Mouse (Mus musculus) liver, embryonic 13.5 days (tissue): ENCODE results near the gene Gm815. TPM values are rescaled to one million over a fixed set of nuclear protein-coding genes. Genes with fewer than 3 reads are reported as not detected.

Experiments used
- ATAC-seq: fragments of 200-750 bp; cut with Nextera tagmentation; 2 replicates; pipeline ENCODE4 v1.8.0; 2017; ENCODE audit warnings: low read depth, mild to moderate bottlenecking, moderate number of reproducible peaks, moderate library complexity
- DNase-seq: peaks from one replicate; pipeline ENCODE4 v3.0.0; 2022
- H3K27ac ChIP-seq: fragments of 300-500 bp; sonication (generic); 2 replicates; pipeline ENCODE4 v1.5.1; 2015; ENCODE audit warnings: moderate library complexity, mild to moderate bottlenecking, inconsistent platforms
- H3K27me3 ChIP-seq: fragments of 300-500 bp; sonication (generic); 2 replicates; pipeline ENCODE4 v1.6.1; 2015; ENCODE audit warnings: mild to moderate bottlenecking, inconsistent platforms
- H3K36me3 ChIP-seq: fragments of 300-500 bp; sonication (generic); 2 replicates; pipeline ENCODE4 v1.6.1; 2015; ENCODE audit warnings: mild to moderate bottlenecking, inconsistent platforms
- H3K4me1 ChIP-seq: fragments of 300-500 bp; sonication (generic); replicated peaks from 2 replicates; pipeline ENCODE4 v1.6.1; 2015; ENCODE audit warnings: inconsistent platforms
- H3K4me2 ChIP-seq: fragments of 300-500 bp; sonication (generic); 2 replicates; pipeline ENCODE4 v1.6.1; 2015; ENCODE audit warnings: inconsistent platforms, mild to moderate bottlenecking, moderate library complexity
- H3K4me3 ChIP-seq: fragments of 300-500 bp; sonication (generic); replicated peaks from 2 replicates; pipeline ENCODE4 v1.5.1; 2015; ENCODE audit warnings: mild to moderate bottlenecking, inconsistent platforms
- H3K9ac ChIP-seq: fragments of 300-500 bp; sonication (generic); 2 replicates; pipeline ENCODE4 v1.6.1; 2015; ENCODE audit warnings: mild to moderate bottlenecking, inconsistent platforms
- H3K9me3 ChIP-seq: fragments of 300-500 bp; sonication (generic); replicated peaks from 2 replicates; pipeline ENCODE4 v1.6.1; 2016; ENCODE audit warnings: inconsistent platforms
- WGBS: fragments of 180-500 bp; shearing (Covaris S2); methylation state at CpG from one replicate; pipeline ENCODE4 v1.1.7; 2015; ENCODE audit not compliant: insufficient replicate concordance; 5-methylcytosine and 5-hydroxymethylcytosine counted together
- polyA plus RNA-seq: library from polyadenylated mRNA; unstranded; fragments of >200 nt; fragmentation: Nextera tagmentation; extraction: Ambion mirVana; gene quantifications from 2 replicates; pipeline ENCODE4 v1.2.1, GENCODE M21; 2015

Gene Gm815
- polyA plus RNA-seq: not detected in 2 replicates

- Histone ChIP-seq H3K4me3 (no peak within 1 kb of the TSS), H3K36me3 (no peaks in the 10 kb centered on the region), H3K4me1 (no peaks in the 10 kb centered on the region), H3K27ac (no peak within 1 kb of the TSS), H3K4me2 (no peak within 1 kb of the TSS), H3K27me3 (no peaks in the 10 kb centered on the region), H3K9ac (no peak within 1 kb of the TSS), H3K9me3 (no peaks in the 10 kb centered on the region)
- ATAC-seq (no peak), DNase-seq (no peak)
- WGBS: 58% methylated on average over 6 of the region's 6 CpGs
These were observed at the start of gene Gm815 for GRCm38 (mm10) chr19:26885616-26886015. TSS of gene Gm815 (plus strand) at chr19:26885881.

- Histone ChIP-seq H3K4me2 (no peak overlapping the region), H3K4me1 (no peaks in the 10 kb centered on the region), H3K27ac (no peak overlapping the region), H3K9me3 (no peaks in the 10 kb centered on the region), H3K27me3 (no peaks in the 10 kb centered on the region), H3K36me3 (no peaks in the 10 kb centered on the region), H3K9ac (no peak overlapping the region), H3K4me3 (no peak overlapping the region)
- DNase-seq (no peak), ATAC-seq (no peak)
- WGBS: 49% methylated on average over 1 of the region's 1 CpGs
These were observed 48.1 kb upstream of the Gm815 start for GRCm38 (mm10) chr19:26837626-26838025.

- Histone ChIP-seq H3K36me3 (no peaks in the 10 kb centered on the region), H3K4me3 (no peak overlapping the region), H3K27me3 (no peaks in the 10 kb centered on the region), H3K9me3 (no peaks in the 10 kb centered on the region), H3K27ac (no peak overlapping the region), H3K9ac (no peak overlapping the region), H3K4me1 (peaks cover 4% of the 10 kb centered on the region; the same call in 1 of the 2 replicates), H3K4me2 (no peak overlapping the region)
- no peak for ATAC-seq
- DNase-seq: no peak
- 74% methylated on average over 6 of the region's 6 CpGs for WGBS
These were observed 41.8 kb upstream of the Gm815 start for GRCm38 (mm10) chr19:26843896-26844295.

GRCm38 (mm10) chr19:26844813-26845212 lies 40.9 kb upstream of the Gm815 start:
- H3K27me3 ChIP-seq: no peaks in the 10 kb centered on the region
- no peaks in the 10 kb centered on the region for H3K9me3 ChIP-seq
- H3K36me3 ChIP-seq: no peaks in the 10 kb centered on the region
- ATAC-seq: no peak
- DNase-seq: no peak
- 38% methylated on average over 8 of the region's 8 CpGs for WGBS
- peak overlapping the region; percentile 54 for H3K4me2 ChIP-seq
- H3K27ac ChIP-seq: no peak overlapping the region
- no peak overlapping the region for H3K9ac ChIP-seq
- H3K4me3 ChIP-seq: no peak overlapping the region
- peaks cover 4% of the 10 kb centered on the region; the same call in 1 of the 2 replicates for H3K4me1 ChIP-seq

GRCm38 (mm10) chr19:26845276-26846016 lies 40.2 kb upstream of the Gm815 start:
- peaks cover 4% of the 10 kb centered on the region; the same call in 1 of the 2 replicates for H3K4me1 ChIP-seq
- no peaks in the 10 kb centered on the region for H3K36me3 ChIP-seq
- ATAC-seq (peak; percentile 66), DNase-seq (peak; percentile 63)
- peak overlapping the region; percentile 54 for H3K4me2 ChIP-seq
- H3K9ac ChIP-seq: 0 out of 2 replicates have a peak overlapping the region, but pooled peaks have one; percentile 33
- H3K27me3 ChIP-seq: no peaks in the 10 kb centered on the region
- H3K9me3 ChIP-seq: no peaks in the 10 kb centered on the region
- WGBS: 2% methylated on average over 16 of the region's 16 CpGs
- H3K4me3 ChIP-seq: peak overlapping the region; percentile 54
- H3K27ac ChIP-seq: no peak overlapping the region

- no peak for ATAC-seq
- peak overlapping the region; percentile 54 for H3K4me2 ChIP-seq
- no peaks in the 10 kb centered on the region for H3K27me3 ChIP-seq
- H3K27ac ChIP-seq: no peak overlapping the region
- WGBS: 4% methylated on average over 1 of the region's 1 CpGs
- H3K4me1 ChIP-seq: peaks cover 4% of the 10 kb centered on the region; the same call in 1 of the 2 replicates
- H3K9me3 ChIP-seq: no peaks in the 10 kb centered on the region
- DNase-seq: no peak
- H3K4me3 ChIP-seq: peak overlapping the region; percentile 54
- no peak overlapping the region for H3K9ac ChIP-seq
- no peaks in the 10 kb centered on the region for H3K36me3 ChIP-seq
These were observed 39.7 kb upstream of the Gm815 start for GRCm38 (mm10) chr19:26846017-26846285.

- H3K27me3 ChIP-seq: no peaks in the 10 kb centered on the region
- H3K4me1 ChIP-seq: no peaks in the 10 kb centered on the region
- H3K4me3 ChIP-seq: no peak overlapping the region
- no peak overlapping the region for H3K4me2 ChIP-seq
- H3K36me3 ChIP-seq: no peaks in the 10 kb centered on the region
- DNase-seq (no peak), ATAC-seq (no peak)
- no peaks in the 10 kb centered on the region for H3K9me3 ChIP-seq
- no peak overlapping the region for H3K27ac ChIP-seq
- no peak overlapping the region for H3K9ac ChIP-seq
- WGBS: 57% methylated on average over 10 of the region's 10 CpGs
These were observed 34.5 kb upstream of the Gm815 start for GRCm38 (mm10) chr19:26851017-26851782.

- Histone ChIP-seq H3K27ac (no peak overlapping the region), H3K9me3 (no peaks in the 10 kb centered on the region), H3K27me3 (no peaks in the 10 kb centered on the region), H3K9ac (no peak overlapping the region), H3K4me1 (no peaks in the 10 kb centered on the region), H3K4me3 (no peak overlapping the region), H3K4me2 (no peak overlapping the region), H3K36me3 (no peaks in the 10 kb centered on the region)
- ATAC-seq: no peak
- 58% methylated on average over 10 of the region's 10 CpGs for WGBS
- no peak for DNase-seq
These were observed 33.3 kb upstream of the Gm815 start for GRCm38 (mm10) chr19:26852325-26852900.

GRCm38 (mm10) chr19:26853701-26854282 lies 31.9 kb upstream of the Gm815 start:
- H3K4me1 ChIP-seq: no peaks in the 10 kb centered on the region
- H3K9me3 ChIP-seq: no peaks in the 10 kb centered on the region
- H3K27me3 ChIP-seq: no peaks in the 10 kb centered on the region
- H3K4me2 ChIP-seq: no peak overlapping the region
- no peak overlapping the region for H3K4me3 ChIP-seq
- ATAC-seq (no peak), DNase-seq (no peak)
- no peaks in the 10 kb centered on the region for H3K36me3 ChIP-seq
- H3K9ac ChIP-seq: no peak overlapping the region
- 43% methylated on average over 8 of the region's 8 CpGs for WGBS
- no peak overlapping the region for H3K27ac ChIP-seq

- H3K9ac ChIP-seq: no peak overlapping the region
- ATAC-seq: no peak
- no peak overlapping the region for H3K4me3 ChIP-seq
- H3K9me3 ChIP-seq: no peaks in the 10 kb centered on the region
- WGBS: 70% methylated on average over 4 of the region's 4 CpGs
- DNase-seq: no peak
- no peak overlapping the region for H3K4me2 ChIP-seq
- no peaks in the 10 kb centered on the region for H3K36me3 ChIP-seq
- H3K27ac ChIP-seq: no peak overlapping the region
- no peaks in the 10 kb centered on the region for H3K4me1 ChIP-seq
- no peaks in the 10 kb centered on the region for H3K27me3 ChIP-seq
These were observed 31.0 kb upstream of the Gm815 start for GRCm38 (mm10) chr19:26854661-26855060.

- H3K9ac ChIP-seq: no peak overlapping the region
- H3K4me3 ChIP-seq: no peak overlapping the region
- H3K27me3 ChIP-seq: no peaks in the 10 kb centered on the region
- H3K4me2 ChIP-seq: no peak overlapping the region
- H3K9me3 ChIP-seq: no peaks in the 10 kb centered on the region
- ATAC-seq (no peak), DNase-seq (no peak)
- 37% methylated on average over 7 of the region's 7 CpGs for WGBS
- H3K27ac ChIP-seq: no peak overlapping the region
- no peaks in the 10 kb centered on the region for H3K4me1 ChIP-seq
- no peaks in the 10 kb centered on the region for H3K36me3 ChIP-seq
These were observed 30.5 kb upstream of the Gm815 start for GRCm38 (mm10) chr19:26855152-26855551.
